Mouse (Mus musculus) MEL (cell line): ENCODE results near the gene Gm27027. TPM values are rescaled to one million over a fixed set of nuclear protein-coding genes. Genes with fewer than 3 reads are reported as not detected.

ENCODE experiments used
- DNase-seq: peaks from one replicate; pipeline ENCODE4 v3.0.0; 2011; ENCODE audit warnings: low read depth, low spot score
- H3K27ac ChIP-seq: 2 replicates; pipeline ENCODE4 v1.5.1; 2012; ENCODE audit warnings: low read depth, mild to moderate bottlenecking, control low read depth, low read length, moderate library complexity; ENCODE audit not compliant: control insufficient read depth
- H3K27me3 ChIP-seq, 2 experiments: fragments of 150-350 bp in 1 of 2; sonication (generic) in 1 of 2; 2 replicates each; pipeline ENCODE4 v1.6.1; 2012; ENCODE audit warnings: low read length in 2 of 2, mild to moderate bottlenecking in 2 of 2, improper control_type of control experiment in 1 of 2, moderate library complexity in 1 of 2; ENCODE audit not compliant: insufficient read depth in 2 of 2, control insufficient read depth in 1 of 2
- H3K36me3 ChIP-seq, 2 experiments: 2 replicates each; pipeline ENCODE4 v1.6.1; 2012 to 2014; ENCODE audit warnings: low read length in 2 of 2, improper control_type of control experiment in 1 of 2, inconsistent platforms in 1 of 2, mild to moderate bottlenecking in 1 of 2; ENCODE audit not compliant: insufficient read depth in 2 of 2, control insufficient read depth in 1 of 2
- H3K4me1 ChIP-seq, 2 experiments: fragments of 150-350 bp in 1 of 2; sonication (generic) in 1 of 2; 2 replicates each; pipeline ENCODE4 v1.6.1; 2012; ENCODE audit warnings: low read length in 2 of 2, improper control_type of control experiment in 1 of 2, mild to moderate bottlenecking in 1 of 2; ENCODE audit not compliant: insufficient read depth in 2 of 2, control insufficient read depth in 1 of 2
- H3K4me3 ChIP-seq, 2 experiments: fragments of 150-350 bp in 1 of 2; sonication (generic) in 1 of 2; 2 replicates each; pipeline ENCODE4 v1.5.1; 2012; ENCODE audit warnings: low read depth in 2 of 2, low read length in 2 of 2, mild to moderate bottlenecking in 2 of 2, moderate library complexity in 2 of 2, control low read depth in 1 of 2, improper control_type of control experiment in 1 of 2; ENCODE audit not compliant: control insufficient read depth in 1 of 2, insufficient read depth in 1 of 2
- H3K79me2 ChIP-seq: 2 replicates; pipeline ENCODE4 v1.6.1; 2012; ENCODE audit warnings: mild to moderate bottlenecking, low read length, moderate library complexity; ENCODE audit not compliant: control insufficient read depth, poor library complexity, insufficient read depth
- H3K9ac ChIP-seq: 2 replicates; pipeline ENCODE4 v1.6.1; 2012; ENCODE audit warnings: low read depth, mild to moderate bottlenecking, control low read depth, low read length, moderate library complexity; ENCODE audit not compliant: control insufficient read depth, poor library complexity, severe bottlenecking
- H3K9me3 ChIP-seq: fragments of 150-350 bp; sonication (generic); replicated peaks from 2 replicates; pipeline ENCODE4 v1.6.1; 2012; ENCODE audit warnings: mild to moderate bottlenecking, low read length, improper control_type of control experiment, moderate library complexity; ENCODE audit not compliant: insufficient read depth
- CTCF ChIP-seq, 3 experiments: IDR thresholded peaks in 2 of 3; conservative IDR thresholded peaks in 1 of 3; 2 replicates each; pipeline ENCODE4 v1.5.1; 2011 to 2012; ENCODE audit warnings: low read length in 3 of 3, low read depth in 2 of 3, mild to moderate bottlenecking in 2 of 3, improper control_type of control experiment in 1 of 3, inconsistent platforms in 1 of 3, mixed read lengths in 1 of 3, moderate library complexity in 1 of 3; ENCODE audit not compliant: control insufficient read depth in 1 of 3, insufficient read depth in 1 of 3, poor library complexity in 1 of 3, severe bottlenecking in 1 of 3
- E2F4 ChIP-seq: IDR thresholded peaks from 2 replicates; pipeline ENCODE4 v1.6.1; 2011; ENCODE audit warnings: low read depth, low read length, improper control_type of control experiment, borderline replicate concordance
- ELF1 ChIP-seq: IDR thresholded peaks from 2 replicates; pipeline ENCODE4 v1.6.1; 2014; ENCODE audit warnings: low read depth, mild to moderate bottlenecking, inconsistent platforms, low read length, improper control_type of control experiment, moderate library complexity
- GATA1 ChIP-seq: IDR thresholded peaks from 2 replicates; pipeline ENCODE4 v1.6.1; 2011; ENCODE audit warnings: low read depth, low read length, improper control_type of control experiment
- HCFC1 ChIP-seq: IDR thresholded peaks from 2 replicates; pipeline ENCODE4 v1.6.1; 2012; ENCODE audit warnings: low read depth, mild to moderate bottlenecking, inconsistent platforms, low read length, improper control_type of control experiment, moderate library complexity
- JUND ChIP-seq: IDR thresholded peaks from 2 replicates; pipeline ENCODE4 v1.6.1; 2011; ENCODE audit warnings: low read depth, mild to moderate bottlenecking, improper control_type of control experiment, low read length
- KAT2A ChIP-seq: conservative IDR thresholded peaks from 2 replicates; pipeline ENCODE4 v1.6.1; 2012; ENCODE audit warnings: low read depth, low read length, improper control_type of control experiment, inconsistent platforms
- MAFK ChIP-seq: IDR thresholded peaks from 2 replicates; pipeline ENCODE4 v1.6.1; 2011; ENCODE audit warnings: low read depth, mild to moderate bottlenecking, low read length, improper control_type of control experiment, borderline replicate concordance
- MAX ChIP-seq: IDR thresholded peaks from 2 replicates; pipeline ENCODE4 v1.6.1; 2011; ENCODE audit warnings: low read length, improper control_type of control experiment
- MAZ ChIP-seq: IDR thresholded peaks from 2 replicates; pipeline ENCODE4 v1.6.1; 2012; ENCODE audit warnings: low read depth, mild to moderate bottlenecking, inconsistent platforms, low read length, improper control_type of control experiment
- MXI1 ChIP-seq: IDR thresholded peaks from 2 replicates; pipeline ENCODE4 v1.6.1; 2011; ENCODE audit warnings: mild to moderate bottlenecking, low read depth, low read length, improper control_type of control experiment
- NELFE ChIP-seq: IDR thresholded peaks from 2 replicates; pipeline ENCODE4 v1.6.1; 2011; ENCODE audit warnings: low read depth, low read length, improper control_type of control experiment
- POLR2AphosphoS2 ChIP-seq: IDR thresholded peaks from 2 replicates; pipeline ENCODE4 v1.6.1; 2011; ENCODE audit warnings: low read length, improper control_type of control experiment
- POLR2AphosphoS5 ChIP-seq: IDR thresholded peaks from 2 replicates; pipeline ENCODE4 v1.6.1; 2012; ENCODE audit warnings: low read depth, borderline replicate concordance, mild to moderate bottlenecking, inconsistent platforms, low read length, moderate library complexity, mixed read lengths
- RCOR1 ChIP-seq: IDR thresholded peaks from 2 replicates; pipeline ENCODE4 v1.6.1; 2012; ENCODE audit warnings: low read depth, mild to moderate bottlenecking, inconsistent platforms, low read length, improper control_type of control experiment
- SIN3A ChIP-seq: IDR thresholded peaks from 2 replicates; pipeline ENCODE4 v1.6.1; 2012; ENCODE audit warnings: low read length, improper control_type of control experiment, inconsistent platforms
- SMC3 ChIP-seq: IDR thresholded peaks from 2 replicates; pipeline ENCODE4 v1.6.1; 2011; ENCODE audit warnings: low read depth, low read length, improper control_type of control experiment
- TAL1 ChIP-seq: IDR thresholded peaks from 2 replicates; pipeline ENCODE4 v1.6.1; 2012; ENCODE audit warnings: mild to moderate bottlenecking, inconsistent platforms, low read length, moderate library complexity, mixed read lengths
- TBP ChIP-seq: IDR thresholded peaks from 2 replicates; pipeline ENCODE4 v1.8.0; 2011; ENCODE audit warnings: low read depth, low read length, improper control_type of control experiment
- UBTF ChIP-seq: IDR thresholded peaks from 2 replicates; pipeline ENCODE4 v1.6.1; 2012; ENCODE audit warnings: low read depth, mild to moderate bottlenecking, inconsistent platforms, low read length, improper control_type of control experiment, moderate library complexity, borderline replicate concordance; ENCODE audit not compliant: insufficient read depth
- ZMIZ1 ChIP-seq: IDR thresholded peaks from 2 replicates; pipeline ENCODE4 v1.6.1; 2012; ENCODE audit warnings: low read depth, mild to moderate bottlenecking, inconsistent platforms, low read length, improper control_type of control experiment, moderate library complexity
- polyA plus RNA-seq, 2 experiments: library from polyadenylated mRNA; stranded (reverse) in 1 of 2; unstranded in 1 of 2; fragments of >175 nt in 1 of 2; fragments of >200 nt in 1 of 2; gene quantifications; 2 replicates each; pipeline versions ENCODE4 v1.2.1 to v1.2.4; 2012; ENCODE audit warnings: low replicate concordance in 2 of 2, low read depth in 1 of 2; ENCODE audit not compliant: insufficient read length in 2 of 2, insufficient read depth in 1 of 2, missing spikeins in 1 of 2
- total RNA-seq: library from RNA; depleted of rRNA; stranded (reverse); fragments of 300-350 nt; gene quantifications from 2 replicates; pipeline ENCODE4 v1.2.3, GENCODE M21; 2012

The Gm27027 gene
- total and polyA plus RNA-seq, 3 experiments: not detected

GRCm38 (mm10) chr2:93941670-93942069, 54.5 kb downstream of the Gm27027 start:
- no peak for DNase-seq
- H3K4me3 ChIP-seq: no peak overlapping the region
- no peak overlapping the region for H3K9ac ChIP-seq
- H3K36me3 ChIP-seq: no peaks in the 10 kb centered on the region
- no peaks in the 10 kb centered on the region for H3K79me2 ChIP-seq
- TF ChIP-seq MAFK (no peak), CTCF (IDR thresholded peaks at IDR 0.05 in 2 of 3, conservative IDR thresholded peaks at IDR 0.05 in 1 of 3; ENCODE audit: control insufficient read depth in 1 of 3, insufficient read depth in 1 of 3, low read depth in 2 of 3, low read length in 3 of 3, poor library complexity in 1 of 3, severe bottlenecking in 1 of 3) (no peak), E2F4 (no peak), POLR2AphosphoS2 (no peak), POLR2AphosphoS5 (no peak), SMC3 (no peak), JUND (no peak), ZMIZ1 (no peak), MAZ (no peak), KAT2A (no peak), MXI1 (no peak), TBP (no peak), NELFE (no peak), SIN3A (no peak)
- no peak overlapping the region for H3K27ac ChIP-seq
- H3K27me3 ChIP-seq: peaks cover 2 to 10% of the 10 kb centered on the region in 2 experiments
- H3K9me3 ChIP-seq: no peaks in the 10 kb centered on the region
- H3K4me1 ChIP-seq: no peaks in the 10 kb centered on the region

- DNase-seq: peak; percentile 23
- H3K27me3 ChIP-seq: peaks cover 2 to 14% of the 10 kb centered on the region in 2 experiments
- H3K27ac ChIP-seq: no peak overlapping the region
- H3K9ac ChIP-seq: no peak overlapping the region
- no peaks in the 10 kb centered on the region for H3K4me1 ChIP-seq
- no peaks in the 10 kb centered on the region for H3K79me2 ChIP-seq
- H3K9me3 ChIP-seq: no peaks in the 10 kb centered on the region
- no peak overlapping the region for H3K4me3 ChIP-seq
- TF ChIP-seq MAX (no peak), ZMIZ1 (no peak), SIN3A (no peak), HCFC1 (no peak), GATA1 (no peak), SMC3 (no peak), KAT2A (no peak), UBTF (no peak), POLR2AphosphoS2 (no peak), RCOR1 (no peak), ELF1 (no peak), TAL1 (no peak), CTCF (IDR thresholded peaks at IDR 0.05 in 2 of 3, conservative IDR thresholded peaks at IDR 0.05 in 1 of 3; ENCODE audit: control insufficient read depth in 1 of 3, insufficient read depth in 1 of 3, low read depth in 2 of 3, low read length in 3 of 3, poor library complexity in 1 of 3, severe bottlenecking in 1 of 3) (no peak)
- no peaks in the 10 kb centered on the region for H3K36me3 ChIP-seq
Observed at GRCm38 (mm10) chr2:93938534-93938933, 57.6 kb downstream of the Gm27027 start.
